ENCODE assay signal across 10 mouse cellular contexts in the genomic region with DNA sequence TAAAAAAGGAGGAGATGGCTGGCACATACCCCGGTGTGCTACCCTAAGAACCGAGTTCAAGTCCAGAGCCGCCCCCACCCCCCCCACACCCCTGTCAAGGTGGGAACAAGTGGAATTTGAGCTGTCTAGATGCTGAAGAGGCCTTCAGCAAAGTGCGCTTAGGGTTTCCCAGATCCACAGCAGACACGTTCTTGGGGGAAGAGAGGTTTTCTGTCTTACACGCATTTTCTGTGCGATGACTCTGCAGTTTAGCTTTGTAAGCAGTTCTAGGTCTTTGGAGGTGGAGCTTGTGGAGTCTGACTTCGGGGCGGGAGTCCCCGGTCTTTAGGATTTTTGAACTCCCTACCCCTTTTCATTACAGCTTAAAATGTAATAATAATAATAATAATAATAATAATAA. TPM values are rescaled to one million over a fixed set of nuclear protein-coding genes. Genes with fewer than 3 reads are reported as not detected.
DNase-seq lines count a peak whose midpoint lies in the region; ATAC-seq lines count a peak whose summit lies in the region.
"Had no signal": no experiment of that assay in that cellular context is flagged by ENCODE, and none has a peak within 500 bp of the region (broad histone marks: within the 10 kb centered on the region; RNA-seq: fewer than 3 reads in every experiment).

Gene Acp7, minus strand, starts transcription at position 260 of the 400 bp plus-strand sequence.

- H3K27ac ChIP-seq in liver, embryonic 11.5 days (ENCODE audit: low read depth, low read length) = no peak within 1 kb of the TSS
- no peak within 1 kb of the TSS for H3K27ac ChIP-seq in liver, embryonic 12.5 days
- no peak within 1 kb of the TSS for H3K27ac ChIP-seq in embryonic facial prominence, embryonic 14.5 days (replicated peaks; ENCODE audit: low read depth, low read length)
- H3K27ac ChIP-seq in intestine, embryonic 14.5 days (ENCODE audit: low read depth) = no peak within 1 kb of the TSS
- no peak within 1 kb of the TSS for H3K27ac ChIP-seq in neural tube, embryonic 13.5 days (replicated peaks)

- H3K4me3 ChIP-seq in liver, embryonic 11.5 days (ENCODE audit: low read depth, low read length) = 0 out of 2 replicates have a peak within 1 kb of the TSS, but pooled peaks have one; percentile 3
- no peak within 1 kb of the TSS for H3K4me3 ChIP-seq in liver, embryonic 12.5 days
- peak within 1 kb of the TSS; percentile 16 for H3K4me3 ChIP-seq in embryonic facial prominence, embryonic 14.5 days (ENCODE audit: low read depth, low read length)
- H3K4me3 ChIP-seq in intestine, embryonic 14.5 days (ENCODE audit: low read depth, low read length) = 0 out of 2 replicates have a peak within 1 kb of the TSS, but pooled peaks have one; percentile 8
- peak within 1 kb of the TSS; percentile 24 for H3K4me3 ChIP-seq in neural tube, embryonic 13.5 days

- WGBS in liver, embryonic 11.5 days = 21% methylated on average over 10 of the region's 10 CpGs
- 26% methylated on average over 10 of the region's 10 CpGs for WGBS in liver, embryonic 12.5 days (ENCODE audit: insufficient replicate concordance)
- WGBS in embryonic facial prominence, embryonic 14.5 days = 23% methylated on average over 10 of the region's 10 CpGs
- 26% methylated on average over 10 of the region's 10 CpGs for WGBS in intestine, embryonic 14.5 days
- WGBS in neural tube, embryonic 13.5 days = 27% methylated on average over 10 of the region's 10 CpGs

- H3K9me3 ChIP-seq in liver, embryonic 11.5 days (ENCODE audit: control insufficient read depth, low read length) = no peaks in the 10 kb centered on the region
- no peaks in the 10 kb centered on the region for H3K9me3 ChIP-seq in liver, embryonic 12.5 days (replicated peaks)
- H3K9me3 ChIP-seq in embryonic facial prominence, embryonic 14.5 days (ENCODE audit: control insufficient read depth, low read length) = no peaks in the 10 kb centered on the region
- H3K9me3 ChIP-seq in intestine, embryonic 14.5 days (ENCODE audit: control insufficient read depth, low read length) = no peaks in the 10 kb centered on the region
- no peaks in the 10 kb centered on the region for H3K9me3 ChIP-seq in neural tube, embryonic 13.5 days

- DNase-seq in liver, embryonic 11.5 days (ENCODE audit: low spot score) = no peak
- no peak for DNase-seq in embryonic facial prominence, embryonic 14.5 days (ENCODE audit: low spot score)
- no peak for DNase-seq in intestine, embryonic 14.5 days (ENCODE audit: low spot score)
- DNase-seq in adrenal gland, postnatal 36 days = no peak
- DNase-seq in spleen, postnatal 14 days (ENCODE audit: low spot score in 2 of 2) = no peak
- no peak for DNase-seq in right cerebral cortex, postnatal 36 days (ENCODE audit: low spot score in 2 of 2)
- DNase-seq: heart, postnatal 36 days; left cerebral cortex, postnatal 4 days had no signal

- ATAC-seq in liver, embryonic 11.5 days (replicated peaks; ENCODE audit: low FRiP score) = no peak
- ATAC-seq in liver, embryonic 12.5 days = no peak
- ATAC-seq in embryonic facial prominence, embryonic 14.5 days (ENCODE audit: low read depth) = no peak
- no peak for ATAC-seq in intestine, embryonic 14.5 days (replicated peaks; ENCODE audit: low FRiP score, low TSS enrichment, low read depth)
- no peak for ATAC-seq in neural tube, embryonic 13.5 days (ENCODE audit: low read depth)

- peak within 1 kb of the TSS; percentile 26; the same call in 1 of the 2 replicates for H3K4me2 ChIP-seq in liver, embryonic 11.5 days
- no peak within 1 kb of the TSS for H3K4me2 ChIP-seq in liver, embryonic 12.5 days
- peak within 1 kb of the TSS; percentile 45 for H3K4me2 ChIP-seq in embryonic facial prominence, embryonic 14.5 days (ENCODE audit: low read depth, low read length)
- peak within 1 kb of the TSS; percentile 43 for H3K4me2 ChIP-seq in intestine, embryonic 14.5 days (ENCODE audit: low read length)
- peak within 1 kb of the TSS; percentile 50 for H3K4me2 ChIP-seq in neural tube, embryonic 13.5 days

- H3K4me1 ChIP-seq in liver, embryonic 11.5 days (replicated peaks; ENCODE audit: control insufficient read depth, insufficient read depth, low read length) = no peaks in the 10 kb centered on the region
- H3K4me1 ChIP-seq in liver, embryonic 12.5 days = no peaks in the 10 kb centered on the region
- H3K4me1 ChIP-seq in embryonic facial prominence, embryonic 14.5 days (ENCODE audit: control insufficient read depth, insufficient read depth, low read length) = no peaks in the 10 kb centered on the region
- no peaks in the 10 kb centered on the region for H3K4me1 ChIP-seq in intestine, embryonic 14.5 days (replicated peaks; ENCODE audit: control insufficient read depth, insufficient read depth, low read length)
- H3K4me1 ChIP-seq in neural tube, embryonic 13.5 days (replicated peaks) = peaks cover 15% of the 10 kb centered on the region

- H3K9ac ChIP-seq in liver, embryonic 11.5 days (ENCODE audit: low read depth, low read length) = no peak within 1 kb of the TSS
- no peak within 1 kb of the TSS for H3K9ac ChIP-seq in liver, embryonic 12.5 days
- H3K9ac ChIP-seq in embryonic facial prominence, embryonic 14.5 days (ENCODE audit: low read depth, low read length) = 0 out of 2 replicates have a peak within 1 kb of the TSS, but pooled peaks have one; percentile 37
- H3K9ac ChIP-seq in intestine, embryonic 14.5 days (ENCODE audit: low read length) = no peak within 1 kb of the TSS
- peak within 1 kb of the TSS; percentile 52 for H3K9ac ChIP-seq in neural tube, embryonic 13.5 days

- H3K27me3 ChIP-seq in liver, embryonic 11.5 days (replicated peaks; ENCODE audit: control insufficient read depth, insufficient read depth, low read length) = peaks cover 39% of the 10 kb centered on the region
- H3K27me3 ChIP-seq in liver, embryonic 12.5 days (replicated peaks) = peaks cover 52% of the 10 kb centered on the region
- H3K27me3 ChIP-seq in embryonic facial prominence, embryonic 14.5 days (replicated peaks; ENCODE audit: control insufficient read depth, insufficient read depth, low read length) = peaks cover 29% of the 10 kb centered on the region
- peaks cover 43% of the 10 kb centered on the region for H3K27me3 ChIP-seq in intestine, embryonic 14.5 days (replicated peaks; ENCODE audit: control insufficient read depth, insufficient read depth, low read length)
- H3K27me3 ChIP-seq in neural tube, embryonic 13.5 days = peaks cover 50% of the 10 kb centered on the region

- H3K36me3 ChIP-seq in liver, embryonic 11.5 days (ENCODE audit: control insufficient read depth, insufficient read depth, low read length) = no peaks in the 10 kb centered on the region
- H3K36me3 ChIP-seq in liver, embryonic 12.5 days = no peaks in the 10 kb centered on the region
- no peaks in the 10 kb centered on the region for H3K36me3 ChIP-seq in embryonic facial prominence, embryonic 14.5 days (ENCODE audit: control insufficient read depth, insufficient read depth, low read length)
- H3K36me3 ChIP-seq in intestine, embryonic 14.5 days (ENCODE audit: control insufficient read depth, insufficient read depth, low read length) = no peaks in the 10 kb centered on the region
- no peaks in the 10 kb centered on the region for H3K36me3 ChIP-seq in neural tube, embryonic 13.5 days

RNA-seq across cellular contexts. Expression of gene Acp7, which starts in this region (rescaled TPM):
- not detected in 2 replicates for polyA plus RNA-seq in liver, embryonic 11.5 days (2014; fragmentation: Nextera tagmentation; extraction: Ambion mirVana)
- polyA plus RNA-seq in liver, embryonic 12.5 days (2016; fragmentation: Nextera tagmentation; extraction: Ambion mirVana) = not detected in 2 replicates
- polyA plus RNA-seq in embryonic facial prominence, embryonic 14.5 days (2014; fragmentation: Nextera tagmentation; extraction: Ambion mirVana) = 0.10 and 0.40 TPM in 2 replicates
- polyA plus RNA-seq in intestine, embryonic 14.5 days (2014; fragmentation: Nextera tagmentation; extraction: Ambion mirVana) = not detected in 2 replicates
- polyA plus RNA-seq in neural tube, embryonic 13.5 days (2015; fragmentation: Nextera tagmentation; extraction: Ambion mirVana) = not detected in 2 replicates
- total RNA-seq in adrenal gland, postnatal 36 days (2021) = not detected
- total RNA-seq: heart, postnatal 36 days had no signal

Comparison
In these comparisons a context has a peak if more than half of its experiments do, and no peak if none do; other contexts are left out.
1. H3K9ac ChIP-seq: peak in embryonic facial prominence, embryonic 14.5 days (single experiment) and neural tube, embryonic 13.5 days (single experiment); none in liver, embryonic 11.5 days (single experiment), liver, embryonic 12.5 days (single experiment) and intestine, embryonic 14.5 days (single experiment).